Comparison of ENCODE assay signal across 30 mouse cellular contexts in genomic region chr1:194593155-194593554, GRCm38 (mm10). TPM values are rescaled to one million over a fixed set of nuclear protein-coding genes. Genes with fewer than 3 reads are reported as not detected.
A peak's percentile ranks its signal among the peaks of the same experiment; 100 is the strongest.
DNase-seq lines count a peak whose midpoint lies in the region; ATAC-seq lines count a peak whose summit lies in the region.
"Had no signal": no experiment of that assay in that cellular context is flagged by ENCODE, and none has a peak within 500 bp of the region (broad histone marks: within the 10 kb centered on the region; RNA-seq: fewer than 3 reads in every experiment).

No protein-coding gene starts in this region.

- H3K36me3 ChIP-seq in limb, embryonic 15.5 days, result no peaks in the 10 kb centered on the region
- H3K36me3 ChIP-seq in limb, embryonic 10.5 days, result no peaks in the 10 kb centered on the region
- H3K36me3 ChIP-seq in midbrain, embryonic 15.5 days (replicated peaks), result no peaks in the 10 kb centered on the region
- H3K36me3 ChIP-seq: embryonic facial prominence, embryonic 12.5 days; forebrain, embryonic 12.5 days; forebrain, embryonic 15.5 days; G1E; heart, embryonic 12.5 days; heart, embryonic 15.5 days; hindbrain, embryonic 12.5 days; hindbrain, embryonic 15.5 days had no signal

- intact Hi-C loops in heart, postnatal 10 days (cut with DNase I), result no loop called here

- peak; percentile 63; the same call in 1 of the 2 replicates for ATAC-seq in limb, embryonic 15.5 days (ENCODE audit: insufficient number of reproducible peaks, low FRiP score, low TSS enrichment, low read depth)
- no peak for ATAC-seq in midbrain, embryonic 15.5 days (replicated peaks)
- ATAC-seq: forebrain, embryonic 15.5 days; intestine, postnatal 0 days had no signal

- H3K4me3 ChIP-seq in limb, embryonic 15.5 days, result no peak overlapping the region
- no peak overlapping the region for H3K4me3 ChIP-seq in limb, embryonic 10.5 days
- no peak overlapping the region for H3K4me3 ChIP-seq in midbrain, embryonic 15.5 days
- H3K4me3 ChIP-seq: embryonic facial prominence, embryonic 12.5 days; forebrain, embryonic 12.5 days; forebrain, embryonic 15.5 days; heart, embryonic 12.5 days; heart, embryonic 15.5 days; hindbrain, embryonic 12.5 days; hindbrain, embryonic 15.5 days had no signal

- 41% methylated on average over 5 of the region's 5 CpGs for WGBS in limb, embryonic 15.5 days
- 65% methylated on average over 5 of the region's 5 CpGs for WGBS in limb, embryonic 10.5 days
- 84% methylated on average over 5 of the region's 5 CpGs for WGBS in midbrain, embryonic 15.5 days

- H3K27ac ChIP-seq in limb, embryonic 15.5 days, result no peak overlapping the region
- H3K27ac ChIP-seq in limb, embryonic 10.5 days, result no peak overlapping the region
- H3K27ac ChIP-seq in midbrain, embryonic 15.5 days, result no peak overlapping the region
- H3K27ac ChIP-seq: embryonic facial prominence, embryonic 12.5 days; forebrain, embryonic 12.5 days; forebrain, embryonic 15.5 days; heart, embryonic 15.5 days; hindbrain, embryonic 12.5 days; hindbrain, embryonic 15.5 days had no signal

- H3K4me2 ChIP-seq in limb, embryonic 15.5 days, result no peak overlapping the region
- no peak overlapping the region for H3K4me2 ChIP-seq in midbrain, embryonic 15.5 days
- H3K4me2 ChIP-seq: embryonic facial prominence, embryonic 12.5 days; forebrain, embryonic 12.5 days; forebrain, embryonic 15.5 days; heart, embryonic 12.5 days; heart, embryonic 15.5 days; hindbrain, embryonic 12.5 days; hindbrain, embryonic 15.5 days had no signal

- peaks cover 14% of the 10 kb centered on the region for H3K4me1 ChIP-seq in limb, embryonic 15.5 days
- H3K4me1 ChIP-seq in limb, embryonic 10.5 days, result 0 out of 2 replicates have a peak, but pooled peaks cover 6% of the 10 kb centered on the region
- H3K4me1 ChIP-seq in midbrain, embryonic 15.5 days, result 0 out of 2 replicates have a peak, but pooled peaks cover 2% of the 10 kb centered on the region

- H3K9ac ChIP-seq in limb, embryonic 15.5 days, result no peak overlapping the region
- no peak overlapping the region for H3K9ac ChIP-seq in midbrain, embryonic 15.5 days
- H3K9ac ChIP-seq: embryonic facial prominence, embryonic 12.5 days; forebrain, embryonic 12.5 days; forebrain, embryonic 15.5 days; heart, embryonic 12.5 days; heart, embryonic 15.5 days; hindbrain, embryonic 12.5 days; hindbrain, embryonic 15.5 days had no signal

- DNase-seq in heart, adult 11 months, result peak; percentile 52
- DNase-seq in heart, postnatal 10 days, result no peak
- no peak for DNase-seq in limb, embryonic 10.5 days (ENCODE audit: low spot score)
- DNase-seq in fat pad, adult 2 months (ENCODE audit: extremely low read depth, low read depth, low spot score), result peak; percentile 25
- DNase-seq in skeletal muscle tissue, adult 2 months (ENCODE audit: low read depth, low spot score), result peak; percentile 36
- DNase-seq in gastrocnemius, adult 18-20 months (ENCODE audit: low spot score), result no peak
- DNase-seq: adrenal gland, adult 8-10 months; adrenal gland, postnatal 25 days; B cell, adult 2 months; cerebellum, adult 11-12 months; cerebellum, adult 8-10 months; cerebellum, postnatal 10 days; cerebellum, postnatal 36 days; embryo, embryonic 11 days; gastrocnemius, postnatal 10 days; gastrocnemius, postnatal 36 days; heart, postnatal 14 days; kidney, adult 2 months had no signal

- no peaks in the 10 kb centered on the region for H3K9me3 ChIP-seq in limb, embryonic 15.5 days
- H3K9me3 ChIP-seq in limb, embryonic 10.5 days (replicated peaks), result no peaks in the 10 kb centered on the region
- H3K9me3 ChIP-seq in midbrain, embryonic 15.5 days, result no peaks in the 10 kb centered on the region
- H3K9me3 ChIP-seq: embryonic facial prominence, embryonic 12.5 days; forebrain, embryonic 12.5 days; forebrain, embryonic 15.5 days; G1E; heart, embryonic 12.5 days; heart, embryonic 15.5 days; hindbrain, embryonic 12.5 days; hindbrain, embryonic 15.5 days had no signal

- H3K27me3 ChIP-seq in limb, embryonic 15.5 days, result no peaks in the 10 kb centered on the region
- no peaks in the 10 kb centered on the region for H3K27me3 ChIP-seq in limb, embryonic 10.5 days (ENCODE audit: low read depth, poor library complexity, severe bottlenecking)
- H3K27me3 ChIP-seq in midbrain, embryonic 15.5 days (replicated peaks), result no peaks in the 10 kb centered on the region
- H3K27me3 ChIP-seq: CH12.LX; embryonic facial prominence, embryonic 12.5 days; forebrain, embryonic 12.5 days; forebrain, embryonic 15.5 days; heart, embryonic 12.5 days; heart, embryonic 15.5 days; hindbrain, embryonic 12.5 days; hindbrain, embryonic 15.5 days had no signal

RNA-seq across cellular contexts. Expression of gene Plxna2, which starts 24.9 kb away (rescaled TPM):
- 10 to 100 TPM; 25.5 to 34.6 TPM for total RNA-seq in heart, postnatal 10 days (2021)
- polyA plus RNA-seq in limb, embryonic 15.5 days (2015; fragmentation: Nextera tagmentation; extraction: Ambion mirVana), result 8.1 and 8.7 TPM in 2 replicates
- polyA plus RNA-seq in limb, embryonic 10.5 days (2016; fragmentation: Nextera tagmentation; extraction: Ambion mirVana), result 6.4 TPM in 2 replicates
- total RNA-seq in gastrocnemius, adult 18-20 months (2021), result 10 to 100 TPM in 1 of 2 experiments, 1 to 10 TPM in 1; 9.7 to 10.3 TPM
- polyA plus RNA-seq in midbrain, embryonic 15.5 days (2015; fragmentation: Nextera tagmentation; extraction: Ambion mirVana), result 22.4 and 23.8 TPM in 2 replicates
- polyA plus RNA-seq: G1E had no signal

Comparison
In these comparisons a context has a peak if more than half of its experiments do, and no peak if none do; other contexts are left out.
1. DNase-seq: peak in heart, adult 11 months (single experiment), fat pad, adult 2 months (single experiment) and skeletal muscle tissue, adult 2 months (single experiment); none in heart, postnatal 10 days (0 of 2), limb, embryonic 10.5 days (single experiment) and gastrocnemius, adult 18-20 months (single experiment).